Mouse (Mus musculus): Measurements from ENCODE around the gene Lalba. TPM values are rescaled to one million over a fixed set of nuclear protein-coding genes. Genes with fewer than 3 reads are reported as not detected.
A peak's percentile ranks its signal among the peaks of the same experiment; 100 is the strongest.
"Not testable (repeated sequence)": the region's sequence is repeated elsewhere in the genome, so short reads cannot be mapped to it uniquely, and the experiment has no call there.

Lalba gene
- polyA plus RNA-seq, 1 experiment from 2014 or later = not detected

GRCm38 (mm10) chr15:98430925-98431324 is 51.6 kb downstream of the Lalba start, which contains the start of gene Olfr282:
TSS of gene Olfr282 (plus strand) at chr15:98431225.
- not testable (repeated sequence) for H3K4me2 ChIP-seq (replicated peaks); ATAC-seq (ENCODE audit: insufficient number of reproducible peaks, insufficient read depth, low FRiP score, low TSS enrichment); H3K27me3 ChIP-seq; H3K9ac ChIP-seq; H3K36me3 ChIP-seq; H3K4me1 ChIP-seq; H3K9me3 ChIP-seq; H3K27ac ChIP-seq; H3K4me3 ChIP-seq
- 69% methylated on average over 5 of the region's 5 CpGs for WGBS

Small RNA genes lying within 50 kb of the gene (microRNA-seq; reads per million reads assigned to microRNA genes)
- gene Mir1291 = 2.0 reads per million, percentile 5 among the genes with 10 or more reads in this experiment

Other genes with a start within 250 kb of the Lalba start
- gene Olfr286, start 248.3 kb downstream of the Lalba start, polyA plus RNA-seq (2016; fragmentation: Nextera tagmentation; extraction: Ambion mirVana) = not detected in 2 replicates
- gene H1fnt, start 225.4 kb downstream of the Lalba start, polyA plus RNA-seq (2016; fragmentation: Nextera tagmentation; extraction: Ambion mirVana) = not detected in 2 replicates
- gene Zfp641, start 186.6 kb downstream of the Lalba start, polyA plus RNA-seq (2016; fragmentation: Nextera tagmentation; extraction: Ambion mirVana) = 1.0 and 1.2 TPM in 2 replicates
- not detected in 2 replicates for gene Olfr285, start 165.4 kb downstream of the Lalba start, polyA plus RNA-seq (2016; fragmentation: Nextera tagmentation; extraction: Ambion mirVana)
- not detected in 2 replicates for gene Olfr284, start 141.7 kb downstream of the Lalba start, polyA plus RNA-seq (2016; fragmentation: Nextera tagmentation; extraction: Ambion mirVana)
- 0.10 TPM in 1 of 2 replicates, not detected in the other for gene Olfr283, start 101.8 kb downstream of the Lalba start, polyA plus RNA-seq (2016; fragmentation: Nextera tagmentation; extraction: Ambion mirVana)
- not detected in 2 replicates for gene Olfr282, start 51.5 kb downstream of the Lalba start, polyA plus RNA-seq (2016; fragmentation: Nextera tagmentation; extraction: Ambion mirVana)
- 0.05 TPM in 1 of 2 replicates, not detected in the other for gene Olfr281, start 30.1 kb downstream of the Lalba start, polyA plus RNA-seq (2016; fragmentation: Nextera tagmentation; extraction: Ambion mirVana)
- gene OR5BS1P, start 12.8 kb downstream of the Lalba start, polyA plus RNA-seq (2016; fragmentation: Nextera tagmentation; extraction: Ambion mirVana) = not detected in 2 replicates
- gene Olfr279, start 9.7 kb upstream of the Lalba start, polyA plus RNA-seq (2016; fragmentation: Nextera tagmentation; extraction: Ambion mirVana) = 0.12 TPM in 1 of 2 replicates, not detected in the other
- gene Kansl2, start 51.5 kb upstream of the Lalba start, polyA plus RNA-seq (2016; fragmentation: Nextera tagmentation; extraction: Ambion mirVana) = 175 and 177 TPM in 2 replicates
- gene Ccnt1, start 88.2 kb upstream of the Lalba start, polyA plus RNA-seq (2016; fragmentation: Nextera tagmentation; extraction: Ambion mirVana) = 58.0 and 58.9 TPM in 2 replicates
- gene 4930415O20Rik, start 88.3 kb upstream of the Lalba start, polyA plus RNA-seq (2016; fragmentation: Nextera tagmentation; extraction: Ambion mirVana) = not detected in 2 replicates
- 18.7 and 22.2 TPM in 2 replicates for gene Adcy6, start 127.4 kb upstream of the Lalba start, polyA plus RNA-seq (2016; fragmentation: Nextera tagmentation; extraction: Ambion mirVana)
- 64.5 and 72.8 TPM in 2 replicates for gene Cacnb3, start 148.1 kb upstream of the Lalba start, polyA plus RNA-seq (2016; fragmentation: Nextera tagmentation; extraction: Ambion mirVana)
- 28.8 and 29.8 TPM in 2 replicates for gene Ddx23, start 180.2 kb upstream of the Lalba start, polyA plus RNA-seq (2016; fragmentation: Nextera tagmentation; extraction: Ambion mirVana)
- gene Rnd1, start 194.7 kb upstream of the Lalba start, polyA plus RNA-seq (2016; fragmentation: Nextera tagmentation; extraction: Ambion mirVana) = 0.57 and 0.91 TPM in 2 replicates
- gene Ccdc65, start 225.5 kb upstream of the Lalba start, polyA plus RNA-seq (2016; fragmentation: Nextera tagmentation; extraction: Ambion mirVana) = 1.1 and 1.2 TPM in 2 replicates
- gene Fkbp11, start 245.5 kb upstream of the Lalba start, polyA plus RNA-seq (2016; fragmentation: Nextera tagmentation; extraction: Ambion mirVana) = 25.1 and 26.3 TPM in 2 replicates